Mouse (Mus musculus): ENCODE results near the gene Tns1.

Tns1 gene

DNA sequence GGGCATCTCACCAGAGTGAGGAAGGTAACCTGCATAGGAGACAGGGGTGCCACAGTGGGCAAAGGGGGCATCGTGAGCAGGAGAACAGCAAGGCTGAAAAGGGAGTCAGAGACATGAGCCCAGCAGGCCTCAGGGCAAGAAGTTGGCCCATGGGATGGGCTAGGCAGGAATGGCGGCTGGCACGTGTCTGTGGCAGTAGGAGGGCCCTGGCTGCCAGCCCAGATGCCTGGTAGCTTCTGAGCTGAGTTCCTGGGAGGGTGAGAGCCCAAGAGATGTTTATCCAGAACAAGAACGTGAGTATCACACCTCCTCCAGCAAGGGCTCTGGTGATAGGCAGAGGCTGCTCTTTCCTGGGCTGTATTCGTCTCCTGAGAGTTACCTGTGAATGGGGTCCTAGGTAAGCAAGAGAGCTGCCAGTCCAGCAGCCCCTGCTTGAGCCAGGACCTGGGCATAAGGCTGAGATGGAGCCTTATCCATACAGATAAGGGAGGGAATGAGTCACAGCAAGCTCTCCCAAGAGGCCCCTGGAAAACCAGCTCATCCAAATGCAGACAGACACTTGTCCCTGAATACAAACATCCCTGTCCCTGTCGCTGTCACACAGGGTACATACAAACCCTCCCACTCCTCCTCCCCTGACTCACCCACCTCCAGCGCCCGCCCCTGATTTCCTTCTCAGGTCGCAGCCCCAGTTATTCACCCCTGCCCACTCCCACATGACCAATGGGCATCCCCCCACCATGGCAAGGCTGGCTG, 2.2 kb downstream of the Tns1 start:
- no peak for DNase-seq (ENCODE audit: low spot score)

GRCm38 (mm10) chr1:74121138-74121537, 3.1 kb downstream of the Tns1 start:
- no peak for DNase-seq (ENCODE audit: low spot score)

DNA sequence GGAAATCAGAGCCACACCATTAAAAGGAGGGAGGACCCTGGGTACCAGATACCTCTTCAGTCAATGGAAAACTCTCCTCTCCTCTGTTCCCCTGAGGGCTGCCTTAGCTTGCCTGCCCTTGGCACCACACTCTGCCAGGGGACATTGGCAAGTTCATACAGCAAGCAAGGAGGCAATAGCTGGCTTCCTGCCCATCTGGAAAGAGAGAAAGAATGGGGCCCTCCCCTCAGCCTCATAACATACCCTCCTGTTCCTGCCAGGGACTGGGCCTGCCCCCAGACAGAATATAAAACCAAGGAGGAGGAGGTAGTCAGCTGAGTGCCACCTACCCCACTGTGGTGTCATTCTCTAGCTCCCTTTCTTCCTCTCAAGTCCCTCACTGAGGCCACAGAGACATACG, 5.1 kb downstream of the Tns1 start:
- no peak for DNase-seq (ENCODE audit: low spot score)

GRCm38 (mm10) chr1:74117876-74118275, 6.4 kb downstream of the Tns1 start:
- no peak for DNase-seq (ENCODE audit: low spot score)

- no peak for DNase-seq (ENCODE audit: low spot score)
Observed at GRCm38 (mm10) chr1:74113071-74113470, 11.2 kb downstream of the Tns1 start.

GRCm38 (mm10) chr1:74111696-74112030, 12.6 kb downstream of the Tns1 start:
- no peak for DNase-seq (ENCODE audit: low spot score)

GRCm38 (mm10) chr1:74110932-74111695, 13.1 kb downstream of the Tns1 start:
- DNase-seq (ENCODE audit: low spot score): peak; percentile 80

- DNase-seq (ENCODE audit: low spot score): no peak
Observed at GRCm38 (mm10) chr1:74109670-74110069, 14.6 kb downstream of the Tns1 start.

GRCm38 (mm10) chr1:74107931-74108618, 16.2 kb downstream of the Tns1 start:
- no peak for DNase-seq (ENCODE audit: low spot score)

DNA sequence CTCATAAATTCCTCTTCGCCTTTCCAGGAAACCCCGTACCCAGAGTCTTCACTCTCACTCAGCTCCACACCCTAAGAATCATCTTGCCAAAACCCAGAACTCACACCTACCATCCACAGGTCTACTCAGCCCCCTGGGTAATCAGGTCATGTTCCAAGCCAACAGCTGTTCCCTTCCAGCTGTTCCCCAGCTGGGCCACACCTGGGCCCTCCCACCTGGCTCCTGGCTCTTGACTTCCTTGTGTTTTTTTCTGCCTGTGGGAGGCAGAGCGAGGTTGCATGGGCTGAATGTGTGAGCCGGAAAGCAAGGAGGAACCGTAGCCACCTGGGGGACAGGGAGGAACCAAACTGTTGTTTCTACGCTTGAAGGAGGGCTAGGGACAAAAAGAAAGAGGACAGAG, 18.0 kb downstream of the Tns1 start:
- DNase-seq (ENCODE audit: low spot score): no peak

GRCm38 (mm10) chr1:74105660-74106059, 18.6 kb downstream of the Tns1 start:
- no peak for DNase-seq (ENCODE audit: low spot score)

GRCm38 (mm10) chr1:74103654-74104353, 20.4 kb downstream of the Tns1 start:
- peak; percentile 62 for DNase-seq (ENCODE audit: low spot score)

- DNase-seq (ENCODE audit: low spot score): peak; percentile 60
Observed at GRCm38 (mm10) chr1:74099001-74099435, 25.2 kb downstream of the Tns1 start.

DNA sequence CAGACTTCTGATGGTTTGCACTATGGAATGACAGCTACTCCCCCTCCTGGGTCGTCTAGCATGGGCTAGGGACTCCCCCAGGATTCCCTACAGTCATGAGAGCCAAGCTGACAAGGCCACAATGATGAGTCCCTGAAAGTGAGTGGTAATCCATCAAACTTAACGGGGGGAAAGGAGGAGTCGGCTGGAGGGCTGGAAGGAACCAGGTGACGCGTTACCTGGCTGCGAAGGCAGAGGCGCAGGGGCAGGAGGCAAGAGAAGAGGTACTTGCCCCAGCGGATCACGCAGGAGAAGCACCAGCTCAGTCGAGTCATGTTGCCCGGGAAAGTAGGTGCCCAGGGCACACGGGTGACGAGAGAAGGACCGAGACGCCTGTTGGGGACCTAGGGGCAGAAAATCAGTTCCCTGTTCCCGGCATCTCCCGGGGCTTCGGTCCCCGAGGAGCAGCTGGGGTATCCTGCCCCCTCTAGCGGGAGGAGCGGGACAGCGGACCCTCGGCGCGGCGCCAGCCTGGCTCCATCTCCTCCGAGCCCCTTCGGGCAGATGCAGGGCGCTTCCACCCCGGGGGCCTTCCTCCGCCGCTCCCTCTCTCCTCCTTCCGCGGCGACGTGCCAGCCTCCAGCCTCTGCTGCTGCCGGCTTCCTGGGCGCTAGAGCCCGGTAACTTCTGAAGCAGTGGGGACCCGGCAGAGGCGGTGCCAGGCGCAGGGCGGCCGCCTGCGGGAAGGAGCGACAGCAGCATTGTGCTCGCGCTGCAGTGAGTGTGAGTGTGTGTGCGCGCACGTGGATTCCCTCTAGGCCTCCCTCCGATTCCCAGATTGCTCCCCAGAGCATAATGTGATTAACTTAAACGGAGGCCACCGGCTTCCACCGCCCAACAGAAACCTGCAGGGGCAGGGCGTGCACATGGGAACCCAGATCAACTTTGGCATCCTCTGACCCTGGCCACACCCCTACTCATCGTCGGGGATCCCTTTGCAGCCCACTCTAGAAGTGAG, 25.9 kb downstream of the Tns1 start:
- DNase-seq (ENCODE audit: low spot score): peak; percentile 79

- DNase-seq (ENCODE audit: low spot score): no peak
Observed at GRCm38 (mm10) chr1:74095728-74096127, 28.5 kb downstream of the Tns1 start.

- DNase-seq (ENCODE audit: low spot score): no peak
Observed at GRCm38 (mm10) chr1:74095296-74095695, 29.0 kb downstream of the Tns1 start.

DNA sequence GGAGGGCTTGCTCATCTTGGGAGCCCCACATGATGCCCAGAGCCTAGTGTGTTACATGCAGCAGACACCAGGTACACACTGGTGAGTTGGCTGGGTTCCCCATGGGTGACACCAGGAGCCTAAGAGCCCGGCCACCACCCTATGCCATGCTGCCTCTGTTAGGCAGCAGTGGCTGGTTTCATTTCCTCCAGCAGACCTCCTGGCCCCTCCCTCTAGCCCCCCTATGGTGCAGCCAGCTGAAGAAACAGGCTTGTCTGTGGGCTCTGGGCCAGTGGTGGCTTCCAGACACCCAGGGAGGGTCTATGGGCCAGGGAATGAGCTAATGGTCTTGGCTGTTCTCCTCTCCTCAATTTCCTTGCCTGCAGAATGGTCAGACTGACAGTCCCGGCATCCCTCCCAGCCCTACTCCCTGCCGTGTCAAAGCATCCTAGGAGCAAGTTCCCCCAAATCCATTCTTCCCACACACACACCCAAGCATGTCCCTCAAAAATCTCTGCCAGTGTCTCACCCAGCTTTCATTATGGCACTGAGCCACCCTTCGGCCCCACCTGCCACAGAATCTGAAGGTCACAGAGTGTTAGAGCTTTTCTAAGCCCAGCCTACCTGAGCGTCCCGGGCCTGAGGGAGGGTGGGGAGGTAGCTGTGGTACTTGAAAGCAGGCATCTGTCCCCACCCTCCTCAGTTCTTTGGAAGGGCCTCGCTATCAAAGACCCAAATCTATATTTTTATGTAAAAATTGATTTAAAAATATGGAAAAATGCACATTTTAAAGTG, 29.6 kb downstream of the Tns1 start:
- peak; percentile 49 for DNase-seq (ENCODE audit: low spot score)

DNA sequence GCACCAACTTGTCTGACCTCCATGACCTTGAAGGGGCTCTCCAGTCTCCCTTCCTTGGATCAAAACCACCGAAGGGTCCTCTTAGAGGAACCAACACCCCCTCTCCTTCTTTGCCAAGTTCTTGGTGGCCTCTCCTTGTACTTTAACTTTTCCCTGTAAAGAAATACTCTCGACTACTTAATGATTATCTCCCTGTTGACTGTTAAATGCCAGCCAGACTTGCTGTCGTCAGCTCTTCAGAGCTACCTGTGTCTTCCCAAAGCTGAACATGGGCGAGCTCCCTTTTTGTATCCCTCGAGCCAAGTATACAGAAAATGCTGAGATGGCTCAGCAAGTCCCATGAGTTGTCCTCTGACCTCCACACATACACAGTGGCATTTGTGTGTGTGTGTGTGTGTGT, 30.8 kb downstream of the Tns1 start:
- DNase-seq (ENCODE audit: low spot score): no peak

DNA sequence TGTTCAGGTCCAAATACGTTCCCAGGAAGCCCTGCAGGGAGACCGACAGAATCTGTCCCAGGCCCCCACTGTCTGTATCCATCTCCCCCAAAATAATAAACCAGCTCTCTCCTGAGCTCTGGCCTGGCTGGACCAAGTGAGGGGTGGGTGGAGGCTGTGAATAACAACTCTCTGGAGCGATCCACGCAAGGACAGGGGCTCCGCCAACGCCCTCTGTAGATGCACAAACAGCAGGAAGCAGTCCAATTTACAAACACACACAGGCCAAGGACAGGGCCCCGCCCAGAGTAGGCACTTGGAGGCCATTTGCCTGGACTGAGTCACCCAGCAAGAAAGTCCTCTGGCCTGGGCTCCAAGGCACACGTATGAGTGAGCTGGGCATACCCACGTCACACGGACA, 32.0 kb downstream of the Tns1 start:
- DNase-seq (ENCODE audit: low spot score): no peak

DNA sequence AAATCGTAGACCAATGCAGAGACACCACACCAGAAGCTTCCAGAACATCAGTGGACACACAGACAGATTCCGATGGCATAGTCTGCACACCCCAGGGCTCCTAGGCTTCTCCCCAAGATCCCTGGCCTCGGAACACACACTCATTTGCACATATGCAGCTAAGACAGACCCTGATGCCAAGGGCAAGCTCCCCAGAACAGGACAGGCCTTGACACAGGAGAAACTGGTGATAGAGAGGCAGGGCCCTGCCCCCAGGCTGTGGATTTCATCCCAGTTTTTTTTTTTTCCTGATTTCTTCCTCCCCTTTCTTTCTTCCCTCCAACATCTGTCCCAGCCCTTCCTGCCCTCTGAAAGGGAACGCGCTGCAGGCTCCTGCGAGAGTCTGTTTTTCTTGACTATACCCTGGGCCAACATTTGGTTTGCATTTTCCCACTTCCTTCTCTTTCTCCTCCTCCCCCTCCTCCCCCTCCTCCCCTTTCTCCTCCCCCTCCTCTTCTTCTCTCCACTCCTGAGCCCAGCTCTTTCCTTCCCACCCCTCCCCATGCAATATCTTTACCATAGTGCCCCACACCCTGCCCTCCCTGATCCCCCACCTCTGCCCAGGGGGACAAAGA, 32.5 kb downstream of the Tns1 start:
- peak; percentile 72 for DNase-seq (ENCODE audit: low spot score)

Data from embryo, embryonic 10 days (tissue).